Mouse (Mus musculus): ENCODE measurements at regions not wholly inside any gene's neighbourhood (a gene's known extent, or its start where the extent isn't known, plus 50 kb on each side); places are given as distances from the start of the nearest gene placed in this dataset.
"Not testable (repeated sequence)": the region's sequence is repeated elsewhere in the genome, so short reads cannot be mapped to it uniquely, and the experiment has no call there.

DNA sequence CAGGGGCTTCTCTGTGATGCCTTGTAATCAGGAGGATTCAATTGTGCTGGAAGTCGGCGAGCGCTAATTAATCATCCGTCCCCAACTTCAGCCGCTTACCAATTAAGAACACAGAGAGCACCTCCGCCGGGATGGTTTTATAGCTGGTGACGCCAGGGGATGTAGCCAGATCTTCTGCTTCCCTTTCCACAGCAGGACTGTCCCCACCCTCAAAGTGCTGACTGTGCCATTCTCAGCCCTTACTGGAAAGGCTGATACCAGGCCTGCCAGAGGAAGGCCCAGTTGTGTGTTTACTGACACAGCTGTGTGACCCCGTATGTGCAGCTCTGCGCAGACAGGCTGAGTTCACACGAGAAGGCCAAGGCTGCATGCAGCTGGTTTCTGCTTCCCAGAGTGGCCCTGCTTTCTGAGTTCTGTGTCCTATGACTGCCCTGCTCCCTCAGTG is 59.9 kb upstream of the Bend4 start:
- DNase-seq: no peak

DNA sequence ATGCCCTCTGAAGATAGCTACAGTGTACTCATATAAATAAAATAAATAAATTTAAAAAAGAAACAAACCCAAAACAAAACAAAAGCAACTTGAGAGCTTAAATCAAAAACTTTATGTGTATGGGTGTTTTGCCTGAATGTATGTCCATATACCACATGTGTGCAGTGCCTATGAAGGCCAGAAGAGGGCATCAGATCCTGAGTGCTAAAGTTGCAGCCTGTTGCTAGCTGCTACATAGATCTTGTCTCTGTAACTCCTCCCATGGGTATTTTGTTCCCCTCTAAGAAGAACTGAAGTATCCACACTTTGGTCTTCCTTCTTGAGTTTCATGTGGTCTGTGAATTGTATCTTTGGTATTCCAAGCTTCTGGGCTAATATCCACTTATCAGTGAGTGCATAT is 62.6 kb upstream of the Bend4 start:
- DNase-seq: not testable (repeated sequence)

DNA sequence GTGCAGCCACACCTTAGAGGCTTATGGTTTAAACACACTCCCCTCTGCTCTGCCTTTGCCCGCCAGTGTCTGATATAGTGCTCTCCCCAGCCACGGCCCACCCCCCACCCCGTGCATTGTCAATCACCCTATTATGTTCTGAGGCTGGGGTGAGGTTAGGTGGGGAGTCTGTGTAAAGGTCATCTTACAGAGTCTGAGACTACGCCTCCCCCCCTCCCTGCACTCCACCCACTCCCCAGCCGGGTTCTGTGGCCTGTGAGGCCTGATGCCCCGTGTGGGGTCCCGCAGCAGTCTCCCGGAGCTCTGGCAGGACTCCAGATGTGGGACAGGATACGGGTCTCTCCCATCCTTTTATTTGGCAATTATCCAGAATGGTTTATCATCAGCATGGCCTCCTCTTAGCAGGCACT is 64.8 kb upstream of the Bend4 start:
- no peak for DNase-seq

- DNase-seq: no peak
Measured at GRCm38 (mm10) chr5:67496710-67497109, 68.6 kb upstream of the Bend4 start.

GRCm38 (mm10) chr5:67520251-67520650 is 87.4 kb upstream of the Shisa3 start:
- DNase-seq: no peak

- no peak for DNase-seq
Measured at GRCm38 (mm10) chr5:67521423-67521912, 86.2 kb upstream of the Shisa3 start.

GRCm38 (mm10) chr5:67530149-67530548 is 77.5 kb upstream of the Shisa3 start:
- DNase-seq: peak; percentile 32 to 33

DNA sequence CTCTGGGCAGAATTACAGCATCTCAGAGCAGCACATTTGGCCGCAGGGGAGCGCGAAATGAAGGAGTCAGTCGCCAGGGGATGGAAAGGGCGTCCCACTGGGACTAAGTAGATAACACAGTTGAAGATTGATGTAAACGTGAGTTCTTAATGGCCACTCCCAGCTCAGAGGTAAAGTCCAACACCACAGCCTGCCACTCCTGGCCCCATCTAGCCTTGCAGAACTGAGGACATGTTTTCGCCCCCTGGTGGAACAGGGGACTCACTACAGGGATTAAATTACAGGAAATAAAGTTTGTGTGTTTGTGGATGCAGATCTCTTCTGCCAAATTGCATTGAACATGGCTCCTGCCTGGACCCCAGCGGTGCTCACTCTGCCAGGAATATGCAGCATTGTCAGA is 76.7 kb upstream of the Shisa3 start:
- peak; percentile 45 to 55 for DNase-seq

GRCm38 (mm10) chr5:67532351-67532750 is 75.3 kb upstream of the Shisa3 start:
- DNase-seq: peak; percentile 92 to 94

- DNase-seq: peak; percentile 16 to 25
Measured at GRCm38 (mm10) chr5:67532756-67533255, 74.9 kb upstream of the Shisa3 start.

DNA sequence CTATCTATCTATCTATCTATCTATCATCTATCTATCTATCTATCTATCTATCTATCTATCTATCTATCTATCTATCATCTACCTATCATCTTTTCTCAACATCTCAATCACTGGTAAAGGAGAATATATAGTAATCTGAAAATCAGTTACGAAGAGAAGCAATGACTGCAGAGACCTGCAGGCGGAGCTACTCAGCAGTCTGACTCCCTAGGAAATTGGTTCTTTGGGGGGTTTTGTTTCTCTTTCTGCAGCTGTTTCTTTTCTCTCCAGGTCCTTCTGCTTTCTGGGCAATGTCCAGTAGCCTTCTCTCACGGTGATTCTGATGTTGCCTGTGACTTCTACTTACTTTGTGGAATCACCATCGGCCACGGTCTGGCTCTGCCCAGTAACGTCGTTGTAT is 73.6 kb upstream of the Shisa3 start:
- no peak for DNase-seq

GRCm38 (mm10) chr5:67537990-67538389 is 69.7 kb upstream of the Shisa3 start:
- peak; percentile 36 to 50 for DNase-seq

DNA sequence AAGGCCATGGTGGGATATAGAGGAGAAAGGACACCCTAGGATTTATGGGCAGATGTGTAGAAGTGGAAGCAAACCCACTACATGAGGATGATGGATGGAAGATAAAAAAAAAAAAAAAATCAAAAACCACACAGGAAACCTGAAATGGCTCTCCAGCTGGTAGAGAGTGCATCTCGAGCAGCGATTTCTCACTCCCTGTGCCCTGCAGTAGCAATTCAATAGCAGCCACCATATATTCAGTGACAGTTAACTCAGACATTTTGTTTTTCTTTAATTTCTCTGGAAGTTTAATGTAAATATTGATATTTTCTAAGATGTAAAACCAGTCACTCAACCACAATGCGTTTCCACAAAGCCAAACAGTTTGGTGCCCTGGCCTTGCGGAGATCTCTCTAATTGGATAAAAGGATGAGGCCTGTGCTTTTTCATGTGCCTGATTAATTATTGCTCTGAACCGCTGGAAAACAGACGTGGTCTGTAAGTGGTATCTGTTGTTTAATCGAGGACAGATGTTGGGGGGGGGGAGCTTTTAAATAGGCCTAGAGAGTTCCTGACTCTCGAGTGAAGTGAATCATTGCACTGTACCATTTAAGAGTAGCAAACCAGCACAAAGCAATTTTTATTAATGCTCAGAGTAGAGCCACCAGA is 68.0 kb upstream of the Shisa3 start:
- no peak for DNase-seq

DNA sequence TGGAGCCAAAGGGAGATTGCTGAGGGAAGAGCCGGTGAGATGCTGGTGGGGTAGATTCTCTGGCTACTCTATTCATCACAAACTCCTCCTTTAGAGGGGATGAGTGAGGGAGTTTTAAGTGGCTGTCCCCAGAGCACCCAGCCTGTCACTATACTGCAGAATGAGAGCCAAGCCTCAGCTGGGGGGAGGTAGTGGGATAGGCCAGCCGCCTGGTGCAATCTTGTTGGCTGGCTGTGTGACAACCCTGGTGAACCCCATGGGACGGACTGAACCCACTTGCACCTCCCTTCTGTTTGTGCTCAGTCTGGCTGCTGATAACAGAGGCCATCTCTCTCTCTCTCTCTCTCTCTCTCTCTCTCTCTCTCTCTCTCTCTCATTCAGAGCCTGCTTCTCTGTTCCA is 65.8 kb upstream of the Shisa3 start:
- peak; percentile 42 to 57 for DNase-seq

DNA sequence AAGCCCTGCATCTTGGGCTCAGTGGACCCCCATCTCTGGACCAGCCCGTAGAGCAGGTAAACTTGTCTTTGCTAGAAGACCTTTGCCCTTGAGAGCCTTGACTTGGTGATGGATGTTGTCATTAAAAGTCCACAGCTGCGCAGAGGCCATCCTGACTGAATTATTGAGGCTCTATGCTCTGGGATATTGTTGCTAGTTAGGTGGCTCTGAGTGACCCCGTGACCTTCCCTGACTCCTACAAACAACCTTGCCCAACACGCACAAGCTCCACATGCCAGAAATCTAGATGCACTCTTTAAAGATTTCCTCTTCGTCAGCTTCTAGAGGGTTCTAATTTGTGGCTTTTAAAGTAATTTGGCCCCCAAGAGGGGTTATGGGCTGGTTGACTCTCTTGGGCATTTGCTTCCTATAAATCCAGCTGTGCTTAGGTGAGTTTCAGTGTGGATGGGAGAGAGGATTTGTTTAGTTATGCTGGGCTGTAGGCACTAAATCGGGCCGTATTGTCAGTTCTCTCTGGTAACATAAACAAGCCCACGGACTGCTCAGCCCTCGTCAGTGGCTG is 63.6 kb upstream of the Shisa3 start:
- DNase-seq: no peak

DNA sequence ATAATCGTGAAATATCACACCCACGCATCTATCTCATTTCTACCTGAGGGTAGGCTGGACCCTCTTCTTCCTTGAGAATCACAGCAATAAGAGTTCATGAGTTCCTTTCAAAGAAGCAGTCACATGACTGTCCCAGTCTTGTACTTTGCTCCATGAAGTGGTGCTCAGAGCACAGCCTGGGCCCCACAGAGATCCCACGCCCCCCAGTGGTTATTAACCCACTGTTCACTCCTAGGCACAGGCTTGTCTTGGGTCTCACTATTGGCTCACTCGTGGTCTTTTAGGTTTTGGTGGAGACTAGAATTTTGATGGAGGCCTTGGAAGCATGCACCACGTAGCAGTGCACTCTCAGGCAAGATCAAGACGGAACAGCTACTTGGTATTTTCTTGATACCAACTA is 57.4 kb upstream of the Shisa3 start:
- DNase-seq: no peak

- no peak for DNase-seq
Measured at GRCm38 (mm10) chr5:67551668-67552390, 55.9 kb upstream of the Shisa3 start.

DNA sequence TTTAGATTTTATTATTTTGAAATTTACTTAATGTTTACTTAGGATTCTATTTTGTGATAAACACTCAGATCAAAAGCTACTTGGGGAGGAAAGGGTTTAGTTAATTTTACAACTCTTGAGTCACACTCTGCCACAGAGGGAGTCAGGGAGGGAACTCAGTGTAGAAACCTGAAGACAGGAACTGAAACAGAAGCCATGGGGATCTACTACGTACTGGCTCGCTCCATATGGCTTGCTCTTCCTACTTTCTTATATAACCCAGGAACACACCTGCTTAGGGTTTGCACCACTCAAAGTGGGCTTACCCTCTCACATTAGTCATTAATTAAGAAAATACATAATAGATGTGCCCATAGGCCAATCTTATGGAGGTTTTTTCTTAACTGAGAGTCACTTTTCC is 54.8 kb upstream of the Shisa3 start:
- no peak for DNase-seq
